Mouse (Mus musculus) lung, adult 2 months (tissue): ENCODE data around the gene Klhl32. TPM values are rescaled to one million over a fixed set of nuclear protein-coding genes. Genes with fewer than 3 reads are reported as not detected.

ENCODE experiments used
- DNase-seq: peaks from one replicate; pipeline ENCODE4 v3.0.0; 2022
- H3K4me1 ChIP-seq: fragments of 200-500 bp; 2 replicates; pipeline ENCODE4 v1.6.1; 2011; ENCODE audit warnings: low read length; ENCODE audit not compliant: control insufficient read depth, insufficient read depth
- H3K4me3 ChIP-seq: fragments of 200-500 bp; replicated peaks from 2 replicates; pipeline ENCODE3; 2011; ENCODE audit warnings: low read depth, mild to moderate bottlenecking, control low read depth, low read length; ENCODE audit errors: extremely low read depth
- CTCF ChIP-seq: fragments of 200-500 bp; IDR thresholded peaks from 2 replicates; pipeline ENCODE4 v1.5.1; 2011; ENCODE audit warnings: mild to moderate bottlenecking, low read length, control low read depth; ENCODE audit not compliant: insufficient read depth
- POLR2A ChIP-seq: fragments of 200-500 bp; IDR thresholded peaks from 2 replicates; pipeline ENCODE4 v1.6.1; 2011; ENCODE audit warnings: low read depth, mild to moderate bottlenecking, control low read depth, low read length, borderline replicate concordance; ENCODE audit errors: extremely low read depth
- WGBS: fragments of 180-500 bp; shearing (Covaris S2); methylation state at CpG from one replicate; pipeline ENCODE4 v1.1.7; 2018; 5-methylcytosine and 5-hydroxymethylcytosine counted together
- polyA plus RNA-seq: library from polyadenylated mRNA; depleted of rRNA; stranded (reverse); fragments of >200 nt; gene quantifications from 2 replicates; pipeline ENCODE4 v1.2.3, GENCODE M21; 2012

The Klhl32 gene
- polyA plus RNA-seq, 1 experiment, result 1.1 TPM

DNA sequence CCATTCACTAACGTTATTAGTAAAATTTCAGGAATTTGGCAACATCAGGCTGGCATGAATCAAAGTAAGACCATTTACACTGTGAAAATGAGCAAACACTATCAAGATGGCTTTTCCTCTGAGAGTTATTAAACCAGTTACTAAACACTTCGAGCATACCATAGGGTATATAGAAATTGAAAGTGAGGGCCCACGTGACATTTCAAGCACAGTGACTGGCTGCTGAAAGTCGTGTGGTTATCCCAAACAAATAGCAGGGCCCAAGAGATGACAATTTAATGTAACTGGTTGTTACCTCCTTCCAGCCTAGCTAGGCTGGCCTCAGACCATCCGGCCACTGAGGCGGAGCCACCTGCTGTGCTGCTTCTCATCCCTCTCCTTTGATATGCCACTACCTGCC, 14.8 kb upstream of the Klhl32 start:
- no peak overlapping the region for H3K4me3 ChIP-seq
- no peaks in the 10 kb centered on the region for H3K4me1 ChIP-seq
- TF ChIP-seq POLR2A (no peak), CTCF (no peak)
- DNase-seq, result no peak
- WGBS, result 37% methylated on average over 6 of the region's 6 CpGs

DNA sequence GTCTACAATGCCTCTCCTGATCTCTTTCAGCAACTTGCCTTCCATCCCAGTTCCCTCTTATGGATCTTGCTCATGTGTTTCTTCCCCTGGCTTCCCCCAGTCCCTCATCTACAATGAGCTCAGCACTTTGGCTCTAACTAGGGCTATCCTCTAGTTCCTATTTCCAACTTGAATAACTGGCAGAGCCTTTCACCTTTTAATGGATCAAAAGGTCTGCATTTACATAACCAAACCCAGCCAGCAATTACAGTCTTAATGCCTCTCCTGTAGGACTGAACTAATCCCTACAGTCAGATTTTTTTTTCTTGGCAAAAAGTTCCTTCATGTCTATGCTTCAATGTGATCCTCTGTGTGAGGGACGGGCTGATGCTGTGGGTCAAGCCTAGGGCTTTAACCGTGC, 3.5 kb downstream of the Klhl32 start:
- DNase-seq, result no peak
- no peaks in the 10 kb centered on the region for H3K4me1 ChIP-seq
- no peak overlapping the region for H3K4me3 ChIP-seq
- TF ChIP-seq POLR2A (no peak), CTCF (no peak)
- WGBS, result 88% methylated on average over 2 of the region's 2 CpGs

DNA sequence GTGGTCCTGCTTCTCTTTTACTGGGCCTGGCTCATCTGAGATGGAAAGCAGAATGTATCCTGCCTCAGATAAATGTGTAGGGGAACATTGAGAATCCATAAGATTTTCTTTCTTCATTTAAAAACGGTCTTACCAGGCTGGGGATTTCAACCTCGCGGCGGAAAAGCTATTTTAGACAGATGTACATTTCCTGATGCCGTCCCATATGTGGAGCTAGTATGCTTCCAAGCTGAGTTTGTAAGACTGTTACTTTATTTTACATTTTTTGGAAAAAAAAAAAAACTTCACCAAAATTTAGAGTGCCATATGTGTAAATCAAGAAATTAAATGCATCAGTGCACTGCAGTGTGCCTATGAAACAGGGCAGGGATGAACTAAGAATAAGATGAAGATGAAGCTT, 5.4 kb downstream of the Klhl32 start:
- 90% methylated on average over 5 of the region's 5 CpGs for WGBS
- TF ChIP-seq POLR2A, result no peak
- TF ChIP-seq CTCF, result no peak
- no peak for DNase-seq

DNA sequence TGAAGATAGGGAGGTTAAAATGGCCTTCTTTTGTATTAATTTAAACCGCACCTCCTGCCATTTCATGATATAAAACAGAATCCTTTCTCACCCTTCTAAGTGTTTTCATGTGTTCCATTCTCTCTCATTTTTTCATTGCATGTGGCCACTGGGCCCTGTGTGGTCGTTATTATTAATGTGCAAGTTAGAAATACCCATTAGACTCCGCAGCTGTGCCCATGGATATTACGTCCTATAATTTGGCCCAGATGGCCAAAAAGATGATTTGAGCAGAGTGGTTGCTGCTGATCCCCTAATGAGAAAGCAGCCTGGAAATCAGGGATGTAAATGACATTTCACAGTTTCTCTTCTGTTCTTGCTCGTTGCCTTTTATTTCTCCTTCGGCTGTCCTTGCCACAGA, 12.4 kb downstream of the Klhl32 start:
- 88% methylated on average over 6 of the region's 6 CpGs for WGBS
- TF ChIP-seq POLR2A, result no peak
- H3K4me1 ChIP-seq, result no peaks in the 10 kb centered on the region
- no peak for DNase-seq
- H3K4me3 ChIP-seq, result no peak overlapping the region

More for the DNA sequence above, 5.4 kb downstream of the Klhl32 start:
- H3K4me1 ChIP-seq, result no peaks in the 10 kb centered on the region
- no peak overlapping the region for H3K4me3 ChIP-seq

DNA sequence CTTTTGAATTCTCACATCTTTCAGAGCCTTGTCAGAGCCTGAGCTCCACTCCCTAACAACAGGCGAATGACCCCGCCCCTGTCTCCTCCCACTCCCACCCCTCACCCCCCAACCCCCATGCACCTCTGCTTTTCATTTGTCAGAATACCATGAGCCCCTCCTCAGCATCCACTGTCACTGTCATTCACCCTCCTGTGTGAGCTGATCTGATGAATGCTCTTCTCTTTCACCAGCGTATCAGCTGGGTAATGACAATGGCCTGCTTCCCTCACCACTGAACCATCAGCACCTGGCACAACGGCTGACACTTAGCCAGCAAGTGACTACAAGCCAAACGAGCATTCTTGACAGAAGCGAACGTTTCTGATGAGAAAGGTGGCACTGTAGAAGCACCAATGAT, 15.4 kb downstream of the Klhl32 start:
- Histone ChIP-seq H3K4me1 (no peaks in the 10 kb centered on the region), H3K4me3 (no peak overlapping the region)
- whole genome bisulfite sequencing, result 53% methylated on average over 7 of the region's 7 CpGs
- no peak for DNase-seq
- TF ChIP-seq CTCF, result no peak
- TF ChIP-seq POLR2A, result no peak

DNA sequence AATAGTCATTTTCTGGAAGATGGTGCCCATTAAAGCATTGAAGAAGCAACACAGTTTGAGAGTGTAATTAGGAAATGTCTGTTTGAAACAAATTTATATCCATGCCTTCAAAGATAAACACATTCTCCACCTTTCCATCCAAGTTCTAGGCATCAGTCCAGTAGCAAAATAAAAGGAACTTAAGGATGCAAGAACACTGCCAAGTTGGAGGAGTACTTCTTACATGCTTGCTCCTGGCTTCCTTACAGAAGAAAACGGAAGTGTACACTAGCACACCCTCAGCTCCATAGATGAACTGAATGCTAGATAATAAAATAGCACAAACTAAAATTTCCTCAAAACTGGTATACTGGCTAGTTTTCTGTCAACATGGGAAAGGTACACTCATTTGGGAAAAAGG, 42.6 kb downstream of the Klhl32 start:
- DNase-seq, result no peak
- TF ChIP-seq CTCF (no peak), POLR2A (no peak)
- 74% methylated on average over 1 of the region's 1 CpGs for WGBS
- Histone ChIP-seq H3K4me1 (no peaks in the 10 kb centered on the region), H3K4me3 (no peak overlapping the region)

DNA sequence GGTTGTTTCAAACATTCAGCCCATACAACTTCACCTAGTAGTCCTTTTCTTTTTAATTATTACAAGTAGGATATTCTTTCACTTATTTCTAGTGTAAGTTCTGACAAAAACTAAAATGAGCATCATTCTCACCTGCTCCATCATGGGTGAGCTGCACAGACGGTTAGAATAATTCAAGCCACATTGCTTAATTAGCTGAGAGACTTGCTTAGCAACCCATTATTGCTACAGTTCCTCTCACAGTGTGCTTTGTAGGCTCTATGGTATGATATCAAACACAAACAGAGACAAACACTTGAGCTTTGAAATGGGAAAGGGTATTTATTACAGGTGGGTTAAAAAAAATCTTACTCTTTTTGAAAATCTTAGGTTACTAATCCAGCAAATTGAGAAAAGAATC, 49.0 kb downstream of the Klhl32 start:
- no peak for DNase-seq
- no peaks in the 10 kb centered on the region for H3K4me1 ChIP-seq
- no peak overlapping the region for H3K4me3 ChIP-seq
- TF ChIP-seq POLR2A, result no peak
- TF ChIP-seq CTCF, result no peak
- 52% methylated on average over 1 of the region's 1 CpGs for WGBS

DNA sequence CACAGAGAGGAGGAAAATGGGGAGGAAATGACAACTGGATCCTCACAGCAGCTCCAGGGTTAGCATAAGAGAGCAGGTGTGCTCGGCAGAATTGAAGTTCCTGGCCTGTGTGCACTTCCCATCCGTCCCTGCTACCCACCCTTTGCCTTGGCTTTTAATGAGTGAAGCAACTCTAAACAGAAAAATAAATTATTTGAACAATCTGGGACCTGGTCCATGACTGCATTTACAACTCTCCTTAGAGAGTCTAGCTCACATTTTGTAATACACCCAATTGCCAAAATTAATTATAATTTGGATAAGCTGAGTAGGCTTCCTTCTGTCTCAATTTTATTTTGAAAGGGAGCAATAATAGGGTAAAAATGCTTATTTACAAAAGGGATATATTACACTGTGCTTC, 49.6 kb downstream of the Klhl32 start:
- no peak for DNase-seq
- Histone ChIP-seq H3K4me3 (no peak overlapping the region), H3K4me1 (no peaks in the 10 kb centered on the region)
- no peak for TF ChIP-seq CTCF
- no peak for TF ChIP-seq POLR2A
- WGBS, result 42% methylated on average over 2 of the region's 2 CpGs

DNA sequence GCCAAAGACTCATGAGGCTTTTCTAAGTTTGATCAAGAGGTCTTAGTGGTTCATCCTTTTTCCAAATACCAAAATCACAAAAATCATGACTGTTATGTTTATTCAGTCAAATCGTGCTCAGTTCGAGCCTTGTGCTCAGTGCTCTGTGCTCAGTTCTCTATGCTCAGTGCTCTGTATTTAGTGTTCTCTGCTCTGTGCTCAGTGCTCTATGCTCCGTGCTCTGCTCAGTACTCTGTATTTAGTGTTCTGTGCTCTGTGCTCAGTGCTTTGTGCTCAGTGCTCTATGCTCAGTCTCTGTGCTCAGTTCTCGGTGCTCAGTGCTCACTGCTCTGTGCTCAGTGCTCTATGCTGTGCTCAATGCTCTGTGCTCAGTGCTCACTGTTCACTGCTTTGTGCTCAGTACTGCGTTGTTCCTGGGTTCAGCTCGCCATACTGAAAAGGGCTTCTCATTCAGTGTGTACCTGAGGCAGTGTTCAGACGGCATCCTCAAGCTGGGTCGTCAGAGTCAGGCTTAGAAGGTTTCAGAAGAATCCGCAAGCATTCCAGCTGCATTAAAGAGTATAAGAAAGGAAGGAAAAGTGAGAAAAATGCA, 50.5 kb downstream of the Klhl32 start:
- H3K4me1 ChIP-seq, result no peaks in the 10 kb centered on the region
- no peak for TF ChIP-seq POLR2A
- no peak for TF ChIP-seq CTCF
- H3K4me3 ChIP-seq, result no peak overlapping the region
- DNase-seq, result no peak
- WGBS, result 86% methylated on average over 9 of the region's 9 CpGs

DNA sequence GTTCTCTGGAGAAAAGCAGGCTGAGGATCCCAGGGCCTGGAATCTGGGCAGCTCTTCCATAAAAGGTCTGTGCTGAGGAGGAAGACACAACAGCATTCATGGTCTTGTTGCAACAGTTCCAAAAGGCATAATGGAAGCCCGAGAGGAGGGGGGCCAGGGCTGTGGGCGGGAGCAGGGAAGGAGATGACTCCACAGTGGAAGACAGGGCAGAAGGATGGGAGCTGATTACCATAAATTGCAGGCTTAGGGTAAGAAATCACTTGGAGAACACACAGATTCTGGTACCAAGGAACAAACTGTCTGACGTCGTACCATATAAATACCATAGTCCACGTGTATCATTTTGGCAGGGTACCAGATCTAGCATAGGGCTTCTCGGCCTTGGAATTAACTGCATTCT, 51.9 kb downstream of the Klhl32 start:
- 74% methylated on average over 6 of the region's 6 CpGs for WGBS
- no peaks in the 10 kb centered on the region for H3K4me1 ChIP-seq
- TF ChIP-seq CTCF (no peak), POLR2A (no peak)
- no peak overlapping the region for H3K4me3 ChIP-seq
- no peak for DNase-seq
